ENCODE assay signal across 8 mouse cellular contexts in the genomic region with DNA sequence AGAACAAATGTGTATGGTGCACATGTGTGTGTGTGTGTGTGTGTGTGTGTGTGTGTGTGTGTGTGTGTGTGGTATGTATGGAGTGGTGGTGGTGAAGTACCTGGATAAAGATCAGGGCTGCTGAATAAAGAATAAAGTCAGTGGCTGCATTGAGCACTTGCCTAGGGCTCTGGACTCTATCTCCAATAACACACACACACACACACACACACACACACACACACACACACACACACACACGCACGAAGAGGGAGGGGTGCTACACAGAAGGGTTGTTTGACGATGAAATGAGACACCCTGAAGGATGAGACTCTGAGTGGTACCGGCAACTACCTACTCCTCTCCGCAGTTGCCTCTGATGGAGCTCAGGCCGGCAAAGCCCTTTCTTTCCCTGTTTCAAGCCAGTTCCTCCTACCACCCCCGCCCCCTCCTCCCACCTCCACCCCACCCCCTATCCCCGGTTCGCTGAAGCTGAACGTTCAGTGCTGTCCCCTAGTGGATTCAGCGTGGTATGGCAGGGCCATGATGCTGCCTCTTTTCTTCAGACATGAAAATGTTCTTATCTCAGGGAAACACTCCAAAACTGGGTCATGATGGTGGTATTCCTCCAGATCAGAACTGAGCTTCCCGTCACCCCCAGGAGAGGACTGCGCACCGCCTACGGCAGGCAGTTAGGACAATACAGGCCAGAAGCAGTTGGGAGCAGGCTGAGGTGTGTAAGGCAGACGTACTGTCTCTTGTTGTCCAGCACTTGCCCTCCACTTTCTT. TPM values are rescaled to one million over a fixed set of nuclear protein-coding genes. Genes with fewer than 3 reads are reported as not detected.
DNase-seq lines count a peak whose midpoint lies in the region; ATAC-seq and TF ChIP-seq lines count a peak whose summit lies in the region.

No protein-coding gene starts in this region.

- H3K27ac ChIP-seq in spleen, adult 2 months (ENCODE audit: insufficient read depth, low read length), result no peak overlapping the region
- H3K27ac ChIP-seq in heart, adult 2 months, result no peak overlapping the region
- H3K27ac ChIP-seq in kidney, embryonic 15.5 days, result no peak overlapping the region

- H3K4me1 ChIP-seq in spleen, adult 2 months (ENCODE audit: control insufficient read depth, insufficient read depth, insufficient read length), result peaks cover 15% of the 10 kb centered on the region; the same call in 1 of the 2 replicates
- H3K4me1 ChIP-seq in heart, adult 2 months (ENCODE audit: control insufficient read depth, insufficient read depth, low read length), result no peaks in the 10 kb centered on the region
- peaks cover 17% of the 10 kb centered on the region for H3K4me1 ChIP-seq in kidney, embryonic 15.5 days

- TF ChIP-seq EP300 in heart, adult 2 months (IDR thresholded peaks at IDR 0.05; ENCODE audit: insufficient read depth, low read depth, low read length), result no peak

- H3K9me3 ChIP-seq in kidney, embryonic 15.5 days (replicated peaks), result no peaks in the 10 kb centered on the region

- 9% methylated on average over 13 of the region's 16 CpGs for WGBS in spleen, adult 2 months
- WGBS in heart, adult 2 months, result 7% methylated on average over 16 of the region's 16 CpGs
- 9% methylated on average over 14 of the region's 16 CpGs for WGBS in kidney, embryonic 15.5 days

- TF ChIP-seq POLR2A in spleen, adult 2 months (IDR thresholded peaks at IDR 0.05; ENCODE audit: low read depth, low read length), result no peak
- no peak for TF ChIP-seq POLR2A in heart, adult 2 months (IDR thresholded peaks at IDR 0.05; ENCODE audit: insufficient read depth, low read depth, low read length)

- intact Hi-C loops in heart, adult 2 months (cut with DNase I), result loop anchor here (5.0 to 10.0 kb wide), 2 partner anchors 195 to 268 kb away; partner anchors contain the start of gene Haus5

- peak; percentile 76; the same call in 1 of the 2 replicates for TF ChIP-seq CTCF in spleen, adult 2 months (IDR thresholded peaks at IDR 0.05; ENCODE audit: extremely low read depth, insufficient read depth, insufficient read length, insufficient replicate concordance)
- TF ChIP-seq CTCF in heart, adult 2 months (IDR thresholded peaks at IDR 0.05), result peak; percentile 73

- peak overlapping the region; percentile 56 for H3K4me2 ChIP-seq in kidney, embryonic 15.5 days

- peak; percentile 57 for ATAC-seq in kidney, embryonic 15.5 days (replicated peaks; ENCODE audit: low FRiP score)
- ATAC-seq in monocyte, adult 5-6 weeks (replicated peaks; ENCODE audit: insufficient number of reproducible peaks, low FRiP score, low TSS enrichment, poor library complexity, severe bottlenecking), result peak; percentile 48

- H3K4me3 ChIP-seq in spleen, adult 2 months (ENCODE audit: extremely low read depth, insufficient read depth, insufficient read length), result peak overlapping the region; percentile 14; the same call in 1 of the 2 replicates
- H3K4me3 ChIP-seq in heart, adult 2 months, result no peak overlapping the region
- peak overlapping the region; percentile 28 for H3K4me3 ChIP-seq in kidney, embryonic 15.5 days (replicated peaks)

- H3K79me2 ChIP-seq in heart, adult 2 months (replicated peaks; ENCODE audit: control insufficient read depth, insufficient read depth, low read length), result no peaks in the 10 kb centered on the region

- no peak overlapping the region for H3K9ac ChIP-seq in heart, adult 2 months (ENCODE audit: low read depth, low read length)
- no peak overlapping the region for H3K9ac ChIP-seq in kidney, embryonic 15.5 days

- no peaks in the 10 kb centered on the region for H3K27me3 ChIP-seq in spleen, adult 2 months (ENCODE audit: control insufficient read depth, insufficient read depth, low read length)
- 0 out of 2 replicates have a peak, but pooled peaks cover 2% of the 10 kb centered on the region for H3K27me3 ChIP-seq in heart, adult 2 months (ENCODE audit: control insufficient read depth, insufficient read depth, low read length)
- H3K27me3 ChIP-seq in kidney, embryonic 15.5 days, result 0 out of 2 replicates have a peak, but pooled peaks cover 5% of the 10 kb centered on the region

- peaks cover 2% of the 10 kb centered on the region; the same call in 1 of the 2 replicates for H3K36me3 ChIP-seq in spleen, adult 2 months (ENCODE audit: control insufficient read depth, insufficient read depth, low read length)
- no peaks in the 10 kb centered on the region for H3K36me3 ChIP-seq in heart, adult 2 months (ENCODE audit: control insufficient read depth, insufficient read depth, low read length)
- H3K36me3 ChIP-seq in kidney, embryonic 15.5 days, result no peaks in the 10 kb centered on the region

- peak; percentile 51 to 53 for DNase-seq in spleen, adult 2 months (ENCODE audit: low read depth in 1 of 2, low spot score in 2 of 2)
- no peak for DNase-seq in spleen, adult 12 weeks (ENCODE audit: low spot score)
- peak; percentile 71 to 83 for DNase-seq in cerebellum, postnatal 14 days
- DNase-seq in heart, adult 2 months, result peak in 1 of 2 experiments; percentile 26
- DNase-seq in liver, result peak; percentile 65
- DNase-seq in thymus, adult 18-20 months, result peak; percentile 13 to 25

RNA-seq across cellular contexts. Expression of gene Ffar1, which starts 1.5 kb away (rescaled TPM):
- 17.0 and 20.1 TPM in 2 replicates for polyA plus RNA-seq in spleen, adult 2 months (2012; rRNA removed)
- not detected for total RNA-seq in heart, adult 2 months (2021)
- 0.20 TPM in 1 of 2 replicates, not detected in the other for polyA plus RNA-seq in heart, adult 2 months (2012; rRNA removed)
- not detected in 2 replicates for polyA plus RNA-seq in kidney, embryonic 15.5 days (2015; fragmentation: Nextera tagmentation; extraction: Ambion mirVana)
- 0.10 to 1.5 TPM (median 0.32 TPM) in 3 replicates for total RNA-seq in monocyte, adult 5-6 weeks (2017)

RNA-seq across cellular contexts. Expression of gene Ffar3, which starts 3.8 kb away (rescaled TPM):
- 0.59 and 0.84 TPM in 2 replicates for polyA plus RNA-seq in spleen, adult 2 months (2012; rRNA removed)
- total RNA-seq in heart, adult 2 months (2021), result not detected
- polyA plus RNA-seq in heart, adult 2 months (2012; rRNA removed), result not detected in 2 replicates
- 0.22 and 0.88 TPM in 2 replicates for polyA plus RNA-seq in kidney, embryonic 15.5 days (2015; fragmentation: Nextera tagmentation; extraction: Ambion mirVana)
- not detected in 3 replicates for total RNA-seq in monocyte, adult 5-6 weeks (2017)

RNA-seq across cellular contexts. Expression of gene Cd22, which starts 20.3 kb away (rescaled TPM):
- 269 and 316 TPM in 2 replicates for polyA plus RNA-seq in spleen, adult 2 months (2012; rRNA removed)
- 1 to 10 TPM in 1 of 2 experiments, under 1 TPM in 1; 0.57 to 1.3 TPM for total RNA-seq in heart, adult 2 months (2021)
- 1.1 and 8.1 TPM in 2 replicates for polyA plus RNA-seq in heart, adult 2 months (2012; rRNA removed)
- polyA plus RNA-seq in kidney, embryonic 15.5 days (2015; fragmentation: Nextera tagmentation; extraction: Ambion mirVana), result 0.12 and 0.19 TPM in 2 replicates
- total RNA-seq in monocyte, adult 5-6 weeks (2017), result 45.5 to 101 TPM (median 62.1 TPM) in 3 replicates

RNA-seq across cellular contexts. Expression of gene Ffar2, which starts 36.2 kb away (rescaled TPM):
- 19.2 and 38.6 TPM in 2 replicates for polyA plus RNA-seq in spleen, adult 2 months (2012; rRNA removed)
- not detected for total RNA-seq in heart, adult 2 months (2021)
- 0.18 and 0.61 TPM in 2 replicates for polyA plus RNA-seq in heart, adult 2 months (2012; rRNA removed)
- 0.19 and 0.49 TPM in 2 replicates for polyA plus RNA-seq in kidney, embryonic 15.5 days (2015; fragmentation: Nextera tagmentation; extraction: Ambion mirVana)
- 0.19 to 3.1 TPM (median 1.2 TPM) in 3 replicates for total RNA-seq in monocyte, adult 5-6 weeks (2017)

RNA-seq across cellular contexts. Expression of gene Mag, which starts 54.9 kb away (rescaled TPM):
- polyA plus RNA-seq in spleen, adult 2 months (2012; rRNA removed), result 3.5 TPM in 2 replicates
- not detected for total RNA-seq in heart, adult 2 months (2021)
- polyA plus RNA-seq in heart, adult 2 months (2012; rRNA removed), result 0.27 and 0.32 TPM in 2 replicates
- polyA plus RNA-seq in kidney, embryonic 15.5 days (2015; fragmentation: Nextera tagmentation; extraction: Ambion mirVana), result 0.39 and 0.61 TPM in 2 replicates
- 2.5 to 6.9 TPM (median 3.5 TPM) in 3 replicates for total RNA-seq in monocyte, adult 5-6 weeks (2017)

Comparison
In these comparisons a context has a peak if more than half of its experiments do, and no peak if none do; other contexts are left out.
1. RNA of gene Ffar1, which starts 1.5 kb away (polyA plus RNA-seq): 17.0 to 20.1 TPM in spleen, adult 2 months; 0.20 TPM in heart, adult 2 months and not detected in kidney, embryonic 15.5 days; every median in the first group is over 10 times any median in the second.
2. RNA of gene Cd22, which starts 20.3 kb away (polyA plus RNA-seq): 269 to 316 TPM in spleen, adult 2 months; 1.1 to 8.1 TPM in heart, adult 2 months and 0.12 to 0.19 TPM in kidney, embryonic 15.5 days; every median in the first group is over 10 times any median in the second.